Mouse (Mus musculus) ES-E14 (cell line): ENCODE measurements around the gene Acvrl1. TPM values are rescaled to one million over a fixed set of nuclear protein-coding genes. Genes with fewer than 3 reads are reported as not detected.

Experiments used
- DNase-seq: peaks from one replicate; pipeline ENCODE4 v3.0.0-alpha.2; 2013; ENCODE audit warnings: low read depth, low spot score
- H3K27ac ChIP-seq: 2 replicates; pipeline ENCODE4 v1.5.1; 2012; ENCODE audit warnings: low read depth, mild to moderate bottlenecking, low read length, moderate library complexity, mixed read lengths; ENCODE audit not compliant: poor library complexity, insufficient read depth, severe bottlenecking
- H3K36me3 ChIP-seq: 2 replicates; pipeline ENCODE4 v1.6.1; 2012; ENCODE audit warnings: mild to moderate bottlenecking, low read length, moderate library complexity, mixed read lengths; ENCODE audit not compliant: control insufficient read depth, poor library complexity, insufficient read depth, severe bottlenecking
- H3K4me1 ChIP-seq, 2 experiments: fragments of 150-350 bp in 1 of 2; sonication (generic) in 1 of 2; 2 replicates each; pipeline ENCODE4 v1.6.1; 2012; ENCODE audit warnings: low read length in 2 of 2, mild to moderate bottlenecking in 1 of 2, mixed read lengths in 1 of 2; ENCODE audit not compliant: control insufficient read depth in 2 of 2, insufficient read depth in 2 of 2, poor library complexity in 1 of 2
- H3K4me3 ChIP-seq, 2 experiments: fragments of 150-350 bp in 1 of 2; sonication (generic) in 1 of 2; 2 replicates each; pipeline ENCODE4 v1.5.1; 2012; ENCODE audit warnings: low read length in 2 of 2, low read depth in 1 of 2, mild to moderate bottlenecking in 1 of 2, mixed read lengths in 1 of 2; ENCODE audit not compliant: insufficient read depth in 1 of 2, poor library complexity in 1 of 2, severe bottlenecking in 1 of 2
- H3K9ac ChIP-seq: 2 replicates; pipeline ENCODE4 v1.6.1; 2012; ENCODE audit warnings: low read depth, mild to moderate bottlenecking, low read length, mixed read lengths; ENCODE audit not compliant: poor library complexity, insufficient read depth, severe bottlenecking
- H3K9me3 ChIP-seq: fragments of 150-350 bp; sonication (generic); 2 replicates; pipeline ENCODE4 v1.6.1; 2012; ENCODE audit warnings: low read depth, mild to moderate bottlenecking, low read length; ENCODE audit not compliant: control insufficient read depth, insufficient read depth
- CHD2 ChIP-seq: IDR thresholded peaks from 2 replicates; pipeline ENCODE4 v1.6.1; 2014; ENCODE audit warnings: mild to moderate bottlenecking, low read depth, low read length, inconsistent platforms
- HCFC1 ChIP-seq: IDR thresholded peaks from 2 replicates; pipeline ENCODE4 v1.6.1; 2012; ENCODE audit warnings: low read length, inconsistent platforms, borderline replicate concordance; ENCODE audit not compliant: insufficient read depth
- MAFK ChIP-seq: IDR thresholded peaks from 2 replicates; pipeline ENCODE4 v1.6.1; 2014; ENCODE audit warnings: mild to moderate bottlenecking, low read depth, low read length, inconsistent platforms; ENCODE audit not compliant: insufficient read depth
- ZC3H11A ChIP-seq: IDR thresholded peaks from 2 replicates; pipeline ENCODE4 v1.6.1; 2012; ENCODE audit warnings: low read depth, mild to moderate bottlenecking, inconsistent platforms, low read length, borderline replicate concordance
- ZNF384 ChIP-seq: IDR thresholded peaks from 2 replicates; pipeline ENCODE4 v1.6.1; 2012; ENCODE audit warnings: low read depth, low read length, inconsistent platforms
- in situ Hi-C, 2 experiments: fragments of 600-800 bp; cut with MboI; formaldehyde crosslinking; loops; one replicate each; pipeline ENCODE4 v1.15.1; 2025; ENCODE audit warnings: low sequenced_read_pairs in 2 of 2, inconsistent platforms in 1 of 2; ENCODE audit not compliant: unreplicated experiment in 2 of 2
- total RNA-seq: library from RNA; depleted of rRNA; stranded (reverse); fragments of 300-350 nt; gene quantifications from 2 replicates; pipeline ENCODE4 v1.2.3, GENCODE M21; 2012

Acvrl1 gene
- total RNA-seq, 1 experiment, result 3.3 TPM

GRCm38 (mm10) chr15:101132761-101133160 lies 4.4 kb downstream of the Acvrl1 start:
- no peak for DNase-seq
- no peaks in the 10 kb centered on the region for H3K36me3 ChIP-seq
- in situ Hi-C loops, result no loop called here
- no peak overlapping the region for H3K9ac ChIP-seq
- no peak overlapping the region for H3K4me3 ChIP-seq
- peaks cover 10 to 35% of the 10 kb centered on the region in 2 experiments for H3K4me1 ChIP-seq
- no peak overlapping the region for H3K27ac ChIP-seq
- TF ChIP-seq CHD2 (no peak), ZC3H11A (no peak), HCFC1 (no peak), ZNF384 (no peak), MAFK (no peak)
- no peaks in the 10 kb centered on the region for H3K9me3 ChIP-seq

DNA sequence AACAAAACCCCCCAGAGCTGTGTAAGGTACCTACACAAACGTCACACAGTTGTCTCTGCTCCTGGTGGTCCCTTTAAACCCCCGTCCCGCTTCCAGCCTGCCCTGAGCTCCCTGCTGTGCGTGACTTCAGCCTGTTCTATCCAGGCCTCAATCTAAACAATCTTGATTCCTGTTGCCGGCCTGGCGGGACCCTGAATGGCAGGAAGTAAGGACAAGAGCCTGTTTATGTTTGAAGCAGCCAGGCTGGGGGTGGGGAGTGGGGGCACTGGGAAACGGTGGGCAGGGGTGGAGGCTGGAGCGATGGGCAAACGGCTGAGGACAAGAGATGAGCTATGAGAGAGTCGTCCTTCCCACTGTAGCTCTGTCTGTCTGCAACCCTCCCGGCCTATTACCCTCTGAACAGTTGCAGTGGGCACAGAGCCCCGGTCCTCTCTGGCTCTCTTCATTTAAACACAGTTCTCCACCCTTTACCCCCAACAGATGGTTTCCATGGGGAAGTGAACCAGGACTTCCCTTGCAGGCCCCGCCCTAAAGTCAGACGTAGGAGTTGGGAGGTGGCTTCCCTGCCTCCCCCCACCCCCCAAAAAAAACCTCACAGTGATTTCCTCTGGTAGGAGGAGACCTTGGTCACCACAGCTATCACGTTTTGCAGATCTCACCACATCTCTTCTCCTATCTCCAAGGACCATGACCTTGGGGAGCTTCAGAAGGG lies 5.8 kb downstream of the Acvrl1 start:
- H3K4me3 ChIP-seq, result no peak overlapping the region; a peak in 1 of 4 replicates
- in situ Hi-C loops, result no loop called here
- peaks cover 7 to 28% of the 10 kb centered on the region in 2 experiments for H3K4me1 ChIP-seq
- H3K9ac ChIP-seq, result no peak overlapping the region
- TF ChIP-seq ZC3H11A (no peak), ZNF384 (no peak), CHD2 (no peak), HCFC1 (no peak), MAFK (no peak)
- no peaks in the 10 kb centered on the region for H3K9me3 ChIP-seq
- H3K27ac ChIP-seq, result no peak overlapping the region
- H3K36me3 ChIP-seq, result no peaks in the 10 kb centered on the region
- no peak for DNase-seq

GRCm38 (mm10) chr15:101135405-101135804 lies 7.1 kb downstream of the Acvrl1 start:
- Histone ChIP-seq H3K4me1 (peaks cover 7 to 28% of the 10 kb centered on the region in 2 experiments), H3K9ac (no peak overlapping the region), H3K36me3 (no peaks in the 10 kb centered on the region), H3K4me3 (no peak overlapping the region), H3K9me3 (no peaks in the 10 kb centered on the region), H3K27ac (no peak overlapping the region)
- no peak for DNase-seq
- in situ Hi-C loops, result no loop called here
- TF ChIP-seq MAFK (no peak), HCFC1 (no peak), ZNF384 (no peak), ZC3H11A (no peak), CHD2 (no peak)

GRCm38 (mm10) chr15:101137455-101137854 lies 9.1 kb downstream of the Acvrl1 start:
- H3K9ac ChIP-seq, result no peak overlapping the region
- TF ChIP-seq MAFK (no peak), HCFC1 (no peak), ZC3H11A (no peak), ZNF384 (no peak), CHD2 (no peak)
- peak; percentile 55 for DNase-seq
- H3K27ac ChIP-seq, result no peak overlapping the region
- no peaks in the 10 kb centered on the region for H3K36me3 ChIP-seq
- H3K9me3 ChIP-seq, result no peaks in the 10 kb centered on the region
- H3K4me3 ChIP-seq, result peak overlapping the region; percentile 36 to 48; a peak in 3 of 4 replicates
- H3K4me1 ChIP-seq, result peaks cover 14 to 27% of the 10 kb centered on the region in 2 experiments
- in situ Hi-C loops, result no loop called here
